Mouse (Mus musculus) lung, postnatal 10 days (tissue): ENCODE results near the gene Dync1i1.

Experiments used
- DNase-seq: peaks from one replicate; pipeline ENCODE4 v3.0.0; 2021

Dync1i1 gene

DNA sequence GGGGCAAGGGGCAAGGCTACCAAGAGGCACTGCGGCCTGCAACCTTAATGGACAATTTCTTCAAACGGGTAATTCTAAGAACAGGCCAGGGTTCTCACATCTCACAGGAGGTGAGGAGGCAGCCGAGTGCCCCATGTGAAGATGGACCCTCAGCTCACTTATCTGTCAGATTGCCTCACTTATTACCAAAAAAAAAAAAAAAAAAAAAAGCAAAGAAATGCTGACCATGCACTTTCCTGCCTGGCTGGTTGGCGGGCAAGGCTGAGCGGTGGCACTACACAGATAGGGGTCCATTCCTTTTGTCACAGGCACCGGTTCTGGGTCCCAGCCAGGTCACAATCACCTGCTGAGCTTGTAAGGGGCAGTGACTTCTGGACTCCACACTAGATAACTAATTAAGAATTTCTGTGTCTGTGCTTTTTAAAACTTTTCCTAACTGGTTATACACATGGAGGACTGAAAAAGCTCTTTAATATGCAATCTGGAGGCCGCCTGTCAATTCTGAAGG lies 350.6 kb downstream of the Dync1i1 start:
- DNase-seq, result no peak

DNA sequence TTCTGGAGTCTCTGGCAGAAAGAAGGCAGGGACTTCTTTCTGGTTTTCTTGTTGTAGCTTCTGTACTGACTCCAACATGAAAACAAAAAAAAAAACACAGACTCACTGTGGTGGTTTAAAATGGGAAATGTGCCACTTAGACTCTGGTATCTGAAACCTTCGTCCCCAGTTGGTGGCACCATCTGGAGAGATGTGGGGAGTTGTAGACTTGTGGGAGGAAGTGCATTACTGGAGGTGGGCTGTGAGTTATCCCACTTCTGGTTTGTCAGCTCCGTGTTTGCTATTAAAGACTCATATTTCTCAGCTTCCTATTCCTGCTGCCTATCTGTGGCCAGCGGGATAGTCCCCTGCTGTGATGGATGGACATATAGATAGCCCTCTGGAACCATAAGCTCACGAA lies 351.8 kb downstream of the Dync1i1 start:
- no peak for DNase-seq
